Mouse (Mus musculus) CD4-positive helper T cell, adult 2 months (primary cell): ENCODE results near the gene Smpd3.

Experiments
- DNase-seq: peaks from one replicate; pipeline ENCODE4 v3.0.0-alpha.2; 2012; ENCODE audit warnings: low read depth, missing footprints, low spot score

Smpd3 gene

GRCm38 (mm10) chr8:106232751-106233150, 105.0 kb downstream of the Smpd3 start:
- DNase-seq, result no peak

GRCm38 (mm10) chr8:106231536-106231935, 106.3 kb downstream of the Smpd3 start:
- DNase-seq, result no peak

GRCm38 (mm10) chr8:106226589-106226988, 111.2 kb downstream of the Smpd3 start:
- peak; percentile 48 for DNase-seq

GRCm38 (mm10) chr8:106219620-106220019, 118.2 kb downstream of the Smpd3 start:
- no peak for DNase-seq

GRCm38 (mm10) chr8:106213959-106214358, 123.8 kb downstream of the Smpd3 start:
- DNase-seq, result no peak

GRCm38 (mm10) chr8:106211421-106211820, 126.4 kb downstream of the Smpd3 start:
- no peak for DNase-seq

- peak; percentile 94 for DNase-seq
Observed at GRCm38 (mm10) chr8:106210821-106211345, 126.9 kb downstream of the Smpd3 start, which contains the start of the genes Slc7a6os and Prmt7. TSS of gene Slc7a6os (minus strand) at chr8:106210935. TSS of gene Prmt7 (plus strand) at chr8:106210936.

GRCm38 (mm10) chr8:106210035-106210731, 127.6 kb downstream of the Smpd3 start:
- DNase-seq, result peak; percentile 45
